Mouse (Mus musculus) spleen, adult 2 months (tissue): ENCODE data around the gene Hoxb2. TPM values are rescaled to one million over a fixed set of nuclear protein-coding genes. Genes with fewer than 3 reads are reported as not detected.

Experiments used
- DNase-seq, 2 experiments: peaks; one replicate each; pipeline versions ENCODE4 v3.0.0 to v3.0.0-alpha.2; 2012 to 2021; ENCODE audit warnings: low spot score in 2 of 2, low read depth in 1 of 2
- H3K27ac ChIP-seq: fragments of 200-500 bp; 2 replicates; pipeline ENCODE4 v1.5.1; 2012; ENCODE audit warnings: low read length, inconsistent platforms; ENCODE audit not compliant: insufficient read depth
- H3K27me3 ChIP-seq: fragments of 200-500 bp; 2 replicates; pipeline ENCODE4 v1.6.1; 2012; ENCODE audit warnings: mild to moderate bottlenecking, moderate library complexity, low read length, inconsistent platforms; ENCODE audit not compliant: control insufficient read depth, insufficient read depth
- H3K36me3 ChIP-seq: fragments of 200-500 bp; 2 replicates; pipeline ENCODE4 v1.6.1; 2012; ENCODE audit warnings: mild to moderate bottlenecking, low read length, inconsistent platforms; ENCODE audit not compliant: control insufficient read depth, insufficient read depth
- H3K4me1 ChIP-seq: fragments of 200-500 bp; 2 replicates; pipeline ENCODE4 v1.6.1; 2011; ENCODE audit warnings: inconsistent platforms; ENCODE audit not compliant: control insufficient read depth, insufficient read depth, insufficient read length
- H3K4me3 ChIP-seq: fragments of 200-500 bp; 2 replicates; pipeline ENCODE4 v1.5.1; 2011; ENCODE audit warnings: mild to moderate bottlenecking, inconsistent platforms; ENCODE audit not compliant: insufficient read depth, insufficient read length; ENCODE audit errors: extremely low read depth
- CTCF ChIP-seq: fragments of 200-500 bp; IDR thresholded peaks from 2 replicates; pipeline ENCODE4 v1.5.1; 2011; ENCODE audit warnings: mild to moderate bottlenecking, inconsistent platforms; ENCODE audit not compliant: insufficient read depth, insufficient read length, insufficient replicate concordance; ENCODE audit errors: extremely low read depth
- POLR2A ChIP-seq: fragments of 200-500 bp; IDR thresholded peaks from 2 replicates; pipeline ENCODE4 v1.6.1; 2011; ENCODE audit warnings: low read depth, low read length, inconsistent platforms
- WGBS: fragments of 180-500 bp; shearing (Covaris S2); methylation state at CpG from one replicate; pipeline ENCODE4 v1.1.7; 2018; 5-methylcytosine and 5-hydroxymethylcytosine counted together
- polyA plus RNA-seq: library from polyadenylated mRNA; depleted of rRNA; stranded (reverse); fragments of >200 nt; gene quantifications from 2 replicates; pipeline ENCODE4 v1.2.3, GENCODE M21; 2012

The Hoxb2 gene
- polyA plus RNA-seq, 1 experiment, result 1.9 TPM

- Histone ChIP-seq H3K4me3 (no peak overlapping the region), H3K4me1 (peaks cover 4% of the 10 kb centered on the region; the same call in 1 of the 2 replicates), H3K27me3 (peaks cover 14% of the 10 kb centered on the region), H3K27ac (no peak overlapping the region), H3K36me3 (no peaks in the 10 kb centered on the region)
- DNase-seq, result no peak
- TF ChIP-seq CTCF (no peak), POLR2A (no peak)
- WGBS, result 78% methylated on average over 7 of the region's 7 CpGs
Measured at GRCm38 (mm10) chr11:96369140-96369539, 18.8 kb downstream of the Hoxb2 start.

- no peak overlapping the region for H3K4me3 ChIP-seq
- TF ChIP-seq POLR2A, result no peak
- no peak for TF ChIP-seq CTCF
- WGBS, result 81% methylated on average over 3 of the region's 3 CpGs
- no peaks in the 10 kb centered on the region for H3K4me1 ChIP-seq
- H3K36me3 ChIP-seq, result no peaks in the 10 kb centered on the region
- H3K27ac ChIP-seq, result no peak overlapping the region
- H3K27me3 ChIP-seq, result peaks cover 4% of the 10 kb centered on the region; the same call in 1 of the 2 replicates
- DNase-seq, result no peak
Measured at GRCm38 (mm10) chr11:96371726-96372125, 21.4 kb downstream of the Hoxb2 start.

GRCm38 (mm10) chr11:96372519-96372918 is 22.2 kb downstream of the Hoxb2 start:
- TF ChIP-seq CTCF (no peak), POLR2A (no peak)
- no peaks in the 10 kb centered on the region for H3K4me1 ChIP-seq
- no peak overlapping the region for H3K4me3 ChIP-seq
- H3K27ac ChIP-seq, result no peak overlapping the region
- H3K36me3 ChIP-seq, result no peaks in the 10 kb centered on the region
- H3K27me3 ChIP-seq, result peaks cover 2% of the 10 kb centered on the region; the same call in 1 of the 2 replicates
- 55% methylated on average over 3 of the region's 3 CpGs for WGBS
- DNase-seq, result no peak

- H3K27ac ChIP-seq, result no peak overlapping the region
- no peaks in the 10 kb centered on the region for H3K4me1 ChIP-seq
- no peak for TF ChIP-seq POLR2A
- TF ChIP-seq CTCF, result no peak
- no peak for DNase-seq
- H3K36me3 ChIP-seq, result no peaks in the 10 kb centered on the region
- peaks cover 2% of the 10 kb centered on the region; the same call in 1 of the 2 replicates for H3K27me3 ChIP-seq
- 67% methylated on average over 7 of the region's 7 CpGs for WGBS
- H3K4me3 ChIP-seq, result no peak overlapping the region
Measured at GRCm38 (mm10) chr11:96374810-96375209, 24.5 kb downstream of the Hoxb2 start.

- H3K4me3 ChIP-seq, result no peak overlapping the region
- no peak for DNase-seq
- TF ChIP-seq POLR2A, result no peak
- TF ChIP-seq CTCF, result no peak
- WGBS, result 61% methylated on average over 5 of the region's 5 CpGs
- no peaks in the 10 kb centered on the region for H3K4me1 ChIP-seq
- H3K27me3 ChIP-seq, result no peaks in the 10 kb centered on the region
- no peaks in the 10 kb centered on the region for H3K36me3 ChIP-seq
- H3K27ac ChIP-seq, result no peak overlapping the region
Measured at GRCm38 (mm10) chr11:96383381-96383780, 33.1 kb downstream of the Hoxb2 start.

- DNase-seq, result no peak
- WGBS, result 79% methylated on average over 2 of the region's 2 CpGs
- Histone ChIP-seq H3K4me1 (no peaks in the 10 kb centered on the region), H3K4me3 (no peak overlapping the region), H3K27ac (no peak overlapping the region), H3K36me3 (no peaks in the 10 kb centered on the region), H3K27me3 (no peaks in the 10 kb centered on the region)
- TF ChIP-seq CTCF (no peak), POLR2A (no peak)
Measured at GRCm38 (mm10) chr11:96387635-96388034, 37.3 kb downstream of the Hoxb2 start.

GRCm38 (mm10) chr11:96396772-96397626 is 46.7 kb downstream of the Hoxb2 start:
- WGBS, result 73% methylated on average over 15 of the region's 15 CpGs
- H3K27me3 ChIP-seq, result no peaks in the 10 kb centered on the region
- H3K4me3 ChIP-seq, result no peak overlapping the region
- TF ChIP-seq CTCF (no peak), POLR2A (no peak)
- H3K27ac ChIP-seq, result no peak overlapping the region
- no peaks in the 10 kb centered on the region for H3K36me3 ChIP-seq
- no peak for DNase-seq
- no peaks in the 10 kb centered on the region for H3K4me1 ChIP-seq
